Mouse (Mus musculus) embryonic facial prominence, embryonic 12.5 days (tissue): ENCODE results near the gene Ddx39. TPM values are rescaled to one million over a fixed set of nuclear protein-coding genes. Genes with fewer than 3 reads are reported as not detected.

Experiments used
- ATAC-seq: fragments of 200-750 bp; cut with Nextera tagmentation; 2 replicates; pipeline ENCODE4 v1.8.0; 2017; ENCODE audit not compliant: insufficient number of reproducible peaks, insufficient read depth, low FRiP score, low TSS enrichment
- H3K27ac ChIP-seq: fragments of 300-500 bp; sonication (generic); 2 replicates; pipeline ENCODE4 v1.5.1; 2016; ENCODE audit warnings: mild to moderate bottlenecking
- H3K27me3 ChIP-seq: fragments of 300-500 bp; sonication (generic); 2 replicates; pipeline ENCODE4 v1.6.1; 2016; ENCODE audit warnings: mild to moderate bottlenecking, moderate library complexity
- H3K36me3 ChIP-seq: fragments of 300-500 bp; sonication (generic); 2 replicates; pipeline ENCODE4 v1.6.1; 2016; ENCODE audit warnings: mild to moderate bottlenecking
- H3K4me1 ChIP-seq: fragments of 300-500 bp; sonication (generic); 2 replicates; pipeline ENCODE4 v1.6.1; 2016
- H3K4me2 ChIP-seq: fragments of 300-500 bp; sonication (generic); replicated peaks from 2 replicates; pipeline ENCODE4 v1.6.1; 2016; ENCODE audit warnings: mild to moderate bottlenecking, moderate library complexity
- H3K4me3 ChIP-seq: fragments of 300-500 bp; sonication (generic); 2 replicates; pipeline ENCODE4 v1.5.1; 2016; ENCODE audit warnings: mild to moderate bottlenecking
- H3K9ac ChIP-seq: fragments of 300-500 bp; sonication (generic); 2 replicates; pipeline ENCODE4 v1.6.1; 2016; ENCODE audit warnings: mild to moderate bottlenecking, moderate library complexity
- H3K9me3 ChIP-seq: fragments of 300-500 bp; sonication (generic); 2 replicates; pipeline ENCODE4 v1.6.1; 2016; ENCODE audit warnings: mild to moderate bottlenecking, moderate library complexity
- WGBS: fragments of 180-500 bp; shearing (Covaris S2); methylation state at CpG from one replicate; pipeline ENCODE4 v1.1.7; 2016; 5-methylcytosine and 5-hydroxymethylcytosine counted together
- polyA plus RNA-seq: library from polyadenylated mRNA; unstranded; fragments of >200 nt; fragmentation: Nextera tagmentation; extraction: Ambion mirVana; gene quantifications from 2 replicates; pipeline ENCODE4 v1.2.1, GENCODE M21; 2016

Gene Ddx39
- polyA plus RNA-seq, 1 experiment from 2014 or later = 147 TPM

DNA sequence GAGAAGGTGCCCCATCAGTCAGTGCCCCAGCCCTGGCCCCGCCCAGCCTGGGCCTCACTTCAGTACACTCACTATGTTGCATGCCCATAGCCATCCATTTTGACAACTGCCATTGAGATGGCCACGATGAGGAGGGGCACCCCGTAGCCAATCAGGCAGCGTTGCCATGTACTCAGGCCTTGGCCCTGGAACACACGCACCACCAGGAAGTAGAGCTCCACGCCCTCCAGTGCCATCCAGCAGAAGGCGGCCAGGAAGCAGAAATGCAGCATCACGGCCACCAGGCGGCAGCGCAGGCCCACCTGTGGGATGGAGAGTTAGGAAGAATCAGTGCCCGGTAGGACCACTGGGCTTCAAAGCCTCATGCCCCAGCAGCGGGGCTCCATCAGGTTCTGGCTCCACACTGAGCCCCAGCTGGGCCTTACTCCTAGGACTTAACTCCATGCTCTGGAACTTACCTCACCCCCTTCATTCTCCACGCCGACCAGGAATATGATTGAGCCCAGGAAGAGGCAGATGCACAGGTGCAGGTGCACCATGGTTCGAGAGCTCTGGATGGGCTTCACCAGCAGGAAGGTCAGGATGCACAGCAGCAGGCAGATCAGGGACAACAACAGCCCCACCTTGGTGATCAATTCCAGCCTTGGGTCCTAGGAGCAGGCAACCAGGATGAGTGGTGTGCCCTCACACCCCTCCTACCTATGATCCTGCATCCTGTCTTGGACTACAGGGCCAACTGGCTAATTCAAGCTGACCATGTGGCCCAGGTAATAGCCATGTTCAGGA is 9.9 kb downstream of the Ddx39 start:
- Histone ChIP-seq H3K4me3 (no peak overlapping the region), H3K9me3 (no peaks in the 10 kb centered on the region), H3K4me1 (no peaks in the 10 kb centered on the region), H3K27ac (no peak overlapping the region), H3K36me3 (peaks cover 70% of the 10 kb centered on the region), H3K9ac (no peak overlapping the region), H3K27me3 (no peaks in the 10 kb centered on the region), H3K4me2 (no peak overlapping the region)
- WGBS = 46% methylated on average over 15 of the region's 15 CpGs
- peak; percentile 37 for ATAC-seq

GRCm38 (mm10) chr8:83725521-83726102 is 10.6 kb downstream of the Ddx39 start:
- peaks cover 63% of the 10 kb centered on the region for H3K36me3 ChIP-seq
- H3K4me3 ChIP-seq = no peak overlapping the region
- no peaks in the 10 kb centered on the region for H3K4me1 ChIP-seq
- H3K4me2 ChIP-seq = no peak overlapping the region
- no peaks in the 10 kb centered on the region for H3K27me3 ChIP-seq
- WGBS = 92% methylated on average over 8 of the region's 8 CpGs
- no peak for ATAC-seq
- no peak overlapping the region for H3K27ac ChIP-seq
- H3K9me3 ChIP-seq = no peaks in the 10 kb centered on the region
- no peak overlapping the region for H3K9ac ChIP-seq

DNA sequence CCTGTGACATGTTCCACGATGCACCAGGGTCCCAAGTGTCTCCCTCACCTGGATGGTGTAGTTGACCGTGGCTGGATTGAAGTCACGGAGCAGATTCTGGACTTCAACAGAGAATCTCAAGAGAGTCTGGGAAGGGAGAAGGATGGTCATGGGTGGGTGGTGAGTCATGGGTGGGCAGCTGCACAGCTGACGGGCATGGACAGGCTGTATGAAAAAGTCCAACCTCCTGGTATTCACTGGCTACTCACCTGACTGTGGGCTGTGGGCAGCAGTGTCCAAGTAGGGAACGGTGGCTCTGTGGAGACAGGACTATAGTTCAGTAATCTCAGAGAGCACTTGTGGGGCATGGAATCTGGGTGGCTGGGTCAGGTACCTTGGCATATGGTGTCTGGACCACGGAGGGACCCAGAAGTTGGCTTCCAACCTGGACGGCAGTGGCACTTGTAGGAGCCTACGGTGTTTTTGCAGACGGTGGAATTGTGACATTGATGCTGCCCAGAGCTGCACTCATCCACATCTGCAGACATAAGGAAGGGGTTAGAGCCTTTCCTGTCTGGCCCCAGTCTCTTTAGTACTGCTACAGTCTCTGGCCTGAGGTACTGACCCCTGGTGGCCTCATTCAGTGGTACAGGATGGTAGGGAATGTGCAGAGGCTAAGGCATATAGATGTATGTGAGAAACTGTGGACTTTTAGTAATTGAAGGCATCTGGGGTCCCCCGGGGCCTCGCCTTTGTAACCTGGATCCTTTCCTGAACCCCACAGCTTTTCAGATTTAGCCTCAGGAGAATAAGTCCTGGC is 14.2 kb downstream of the Ddx39 start:
- Histone ChIP-seq H3K9ac (no peak overlapping the region), H3K36me3 (peaks cover 27% of the 10 kb centered on the region), H3K4me1 (no peaks in the 10 kb centered on the region), H3K27me3 (no peaks in the 10 kb centered on the region), H3K4me3 (no peak overlapping the region), H3K27ac (no peak overlapping the region), H3K9me3 (no peaks in the 10 kb centered on the region), H3K4me2 (no peak overlapping the region)
- no peak for ATAC-seq
- 62% methylated on average over 11 of the region's 11 CpGs for WGBS

DNA sequence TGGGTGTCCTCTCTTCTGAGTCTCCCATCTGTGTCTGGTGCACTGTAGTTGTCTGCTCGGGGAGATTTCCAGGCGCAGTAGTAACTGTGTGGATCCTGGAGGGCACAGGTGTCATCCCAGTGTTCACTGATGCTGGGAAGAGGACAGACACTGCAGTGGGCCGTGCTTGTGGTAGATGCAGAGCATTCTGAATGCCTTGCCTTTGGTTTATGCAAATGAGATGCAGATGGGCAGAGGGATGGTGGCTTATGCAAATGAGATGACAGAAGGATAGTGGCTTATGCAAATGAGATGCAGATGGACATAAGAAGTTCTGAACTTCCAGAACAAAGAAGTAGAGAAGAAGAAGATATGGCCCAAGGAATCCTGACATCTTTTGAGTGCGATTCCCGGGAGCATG is 16.9 kb downstream of the Ddx39 start:
- Histone ChIP-seq H3K27ac (no peak overlapping the region), H3K27me3 (no peaks in the 10 kb centered on the region), H3K4me3 (no peak overlapping the region), H3K9ac (no peak overlapping the region), H3K4me1 (no peaks in the 10 kb centered on the region), H3K9me3 (no peaks in the 10 kb centered on the region), H3K4me2 (no peak overlapping the region), H3K36me3 (peaks cover 7% of the 10 kb centered on the region; the same call in 1 of the 2 replicates)
- WGBS = 78% methylated on average over 5 of the region's 5 CpGs
- ATAC-seq = no peak

DNA sequence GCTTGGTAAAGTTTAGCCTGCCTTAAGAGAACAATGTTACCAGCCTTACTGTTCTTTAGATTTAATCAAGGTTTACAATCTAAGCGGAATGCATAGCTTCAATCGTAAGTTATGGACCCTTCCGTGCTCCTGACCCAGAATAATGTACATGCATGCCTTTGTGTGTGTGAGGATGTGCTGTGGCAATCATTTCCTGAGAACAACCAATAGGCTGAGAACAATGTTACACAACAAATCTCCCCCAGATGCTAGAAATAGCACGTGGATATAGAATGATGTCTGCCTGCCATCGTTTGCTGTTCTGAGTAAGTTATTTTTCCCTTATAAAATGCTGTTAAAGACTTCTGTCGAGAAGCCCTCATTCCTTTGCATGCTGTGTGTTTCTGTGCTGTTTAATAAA is 17.9 kb downstream of the Ddx39 start:
- no peaks in the 10 kb centered on the region for H3K27me3 ChIP-seq
- H3K4me2 ChIP-seq = no peak overlapping the region
- H3K36me3 ChIP-seq = peaks cover 3% of the 10 kb centered on the region; the same call in 1 of the 2 replicates
- H3K9ac ChIP-seq = no peak overlapping the region
- ATAC-seq = no peak
- no peak overlapping the region for H3K27ac ChIP-seq
- peaks cover 6% of the 10 kb centered on the region for H3K4me1 ChIP-seq
- WGBS = 84% methylated on average over 6 of the region's 6 CpGs
- no peak overlapping the region for H3K4me3 ChIP-seq
- H3K9me3 ChIP-seq = no peaks in the 10 kb centered on the region

- no peaks in the 10 kb centered on the region for H3K36me3 ChIP-seq
- ATAC-seq = no peak
- no peak overlapping the region for H3K4me2 ChIP-seq
- no peak overlapping the region for H3K4me3 ChIP-seq
- no peaks in the 10 kb centered on the region for H3K9me3 ChIP-seq
- WGBS = 88% methylated on average over 4 of the region's 4 CpGs
- no peak overlapping the region for H3K9ac ChIP-seq
- H3K4me1 ChIP-seq = peaks cover 33% of the 10 kb centered on the region
- H3K27ac ChIP-seq = no peak overlapping the region
- 0 out of 2 replicates have a peak, but pooled peaks cover 4% of the 10 kb centered on the region for H3K27me3 ChIP-seq
These were observed 21.7 kb downstream of the Ddx39 start for GRCm38 (mm10) chr8:83736681-83737080.

GRCm38 (mm10) chr8:83737346-83737745 is 22.4 kb downstream of the Ddx39 start:
- H3K9me3 ChIP-seq = no peaks in the 10 kb centered on the region
- 0 out of 2 replicates have a peak, but pooled peaks cover 4% of the 10 kb centered on the region for H3K27me3 ChIP-seq
- 84% methylated on average over 4 of the region's 4 CpGs for WGBS
- no peak for ATAC-seq
- H3K4me1 ChIP-seq = peaks cover 33% of the 10 kb centered on the region
- H3K36me3 ChIP-seq = no peaks in the 10 kb centered on the region
- H3K27ac ChIP-seq = no peak overlapping the region
- no peak overlapping the region for H3K4me3 ChIP-seq
- H3K9ac ChIP-seq = no peak overlapping the region
- H3K4me2 ChIP-seq = no peak overlapping the region

DNA sequence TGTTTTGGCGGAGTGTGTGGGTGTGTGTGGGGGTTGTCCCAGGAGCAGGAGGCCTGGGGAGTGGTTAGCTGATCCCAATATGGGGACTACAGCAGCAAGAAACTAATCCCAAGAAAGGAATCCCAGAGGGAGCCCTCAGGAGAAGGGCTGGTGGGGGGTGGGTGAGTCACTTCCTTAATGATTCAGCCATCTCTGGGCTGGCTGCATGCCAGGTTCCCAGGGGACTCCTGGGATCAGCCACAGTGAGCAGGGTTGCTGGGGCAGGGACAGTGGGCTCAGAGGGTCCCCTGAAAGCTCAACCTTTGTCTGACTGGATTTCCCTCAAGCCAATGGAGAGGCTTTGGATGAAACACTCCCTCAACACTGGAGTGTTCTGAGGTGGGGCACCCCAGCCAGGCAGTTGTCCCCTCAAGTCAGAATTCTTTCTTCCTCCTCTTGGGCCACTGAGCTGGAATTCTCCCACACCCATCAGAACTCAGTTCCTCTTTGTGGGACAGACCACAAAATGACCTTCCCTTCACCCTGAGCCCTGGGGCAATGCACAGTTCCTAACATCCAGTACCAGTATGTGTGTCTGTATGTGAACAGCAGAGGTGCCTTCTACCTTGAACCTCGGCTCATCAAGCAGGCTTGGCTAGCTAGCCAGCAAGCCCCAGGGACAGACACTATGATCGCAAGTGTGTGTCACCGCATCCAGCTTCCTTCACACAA is 23.0 kb downstream of the Ddx39 start:
- peaks cover 33% of the 10 kb centered on the region for H3K4me1 ChIP-seq
- no peaks in the 10 kb centered on the region for H3K36me3 ChIP-seq
- no peaks in the 10 kb centered on the region for H3K9me3 ChIP-seq
- H3K27ac ChIP-seq = no peak overlapping the region; the same call in 1 of the 2 replicates
- H3K27me3 ChIP-seq = 0 out of 2 replicates have a peak, but pooled peaks cover 9% of the 10 kb centered on the region
- H3K9ac ChIP-seq = no peak overlapping the region
- no peak for ATAC-seq
- no peak overlapping the region for H3K4me3 ChIP-seq
- 73% methylated on average over 4 of the region's 4 CpGs for WGBS
- no peak overlapping the region for H3K4me2 ChIP-seq

- no peak overlapping the region for H3K4me3 ChIP-seq
- H3K27ac ChIP-seq = peak overlapping the region; percentile 80
- H3K4me2 ChIP-seq = peak overlapping the region; percentile 77
- peaks cover 33% of the 10 kb centered on the region for H3K4me1 ChIP-seq
- ATAC-seq = 0 out of 2 replicates have a peak, but pooled peaks have one; percentile 29
- no peaks in the 10 kb centered on the region for H3K9me3 ChIP-seq
- no peak overlapping the region for H3K9ac ChIP-seq
- no peaks in the 10 kb centered on the region for H3K36me3 ChIP-seq
- 0 out of 2 replicates have a peak, but pooled peaks cover 9% of the 10 kb centered on the region for H3K27me3 ChIP-seq
- 53% methylated on average over 10 of the region's 10 CpGs for WGBS
These were observed 24.2 kb downstream of the Ddx39 start for GRCm38 (mm10) chr8:83738949-83739710.

GRCm38 (mm10) chr8:83739711-83740468 is 24.9 kb downstream of the Ddx39 start:
- 36% methylated on average over 8 of the region's 8 CpGs for WGBS
- Histone ChIP-seq H3K4me2 (peak overlapping the region; percentile 77), H3K4me1 (peaks cover 33% of the 10 kb centered on the region), H3K27me3 (0 out of 2 replicates have a peak, but pooled peaks cover 9% of the 10 kb centered on the region), H3K4me3 (peak overlapping the region; percentile 47; the same call in 1 of the 2 replicates), H3K9me3 (no peaks in the 10 kb centered on the region), H3K9ac (no peak overlapping the region), H3K27ac (peak overlapping the region; percentile 80), H3K36me3 (no peaks in the 10 kb centered on the region)
- ATAC-seq = no peak
